Comparison of ENCODE assay signal across 13 mouse cellular contexts in genomic region chr3:109622361-109622760, GRCm38 (mm10).
DNase-seq lines count a peak whose midpoint lies in the region; ATAC-seq lines count a peak whose summit lies in the region.
"Had no signal": no experiment of that assay in that cellular context is flagged by ENCODE, and none has a peak within 500 bp of the region (broad histone marks: within the 10 kb centered on the region; RNA-seq: fewer than 3 reads in every experiment).

No protein-coding gene starts in this region.

- peak; percentile 74 for ATAC-seq in forebrain, embryonic 15.5 days (replicated peaks)
- peak; percentile 94 for ATAC-seq in kidney, embryonic 15.5 days (replicated peaks; ENCODE audit: low FRiP score)

- H3K36me3 ChIP-seq in forebrain, embryonic 15.5 days: no peaks in the 10 kb centered on the region
- H3K36me3 ChIP-seq in forebrain, embryonic 10.5 days (replicated peaks): no peaks in the 10 kb centered on the region
- no peaks in the 10 kb centered on the region for H3K36me3 ChIP-seq in kidney, embryonic 15.5 days
- H3K36me3 ChIP-seq: heart, embryonic 13.5 days; liver, embryonic 15.5 days; neural tube, embryonic 13.5 days had no signal

- no peak for DNase-seq in forebrain, embryonic 10.5 days (ENCODE audit: extremely low spot score, low spot score)
- DNase-seq in testis, postnatal 14 days (ENCODE audit: low spot score): peak; percentile 6
- no peak for DNase-seq in testis, postnatal 10 days (ENCODE audit: low spot score)
- no peak for DNase-seq in thymus, adult 18-20 months
- DNase-seq in c-Kit-positive CD71-positive TER-119-positive erythroid progenitor cells, embryonic 14.5 days (ENCODE audit: low spot score): no peak
- DNase-seq in cerebellum, postnatal 36 days: no peak
- DNase-seq: adrenal gland, postnatal 10 days; cerebellum, adult 2 months had no signal

- H3K9me3 ChIP-seq in forebrain, embryonic 15.5 days: no peaks in the 10 kb centered on the region
- no peaks in the 10 kb centered on the region for H3K9me3 ChIP-seq in forebrain, embryonic 10.5 days
- no peaks in the 10 kb centered on the region for H3K9me3 ChIP-seq in kidney, embryonic 15.5 days (replicated peaks)
- H3K9me3 ChIP-seq: heart, embryonic 13.5 days; liver, embryonic 15.5 days; neural tube, embryonic 13.5 days had no signal

- H3K9ac ChIP-seq in forebrain, embryonic 15.5 days (replicated peaks): no peak overlapping the region
- no peak overlapping the region for H3K9ac ChIP-seq in kidney, embryonic 15.5 days
- H3K9ac ChIP-seq: heart, embryonic 13.5 days; liver, embryonic 15.5 days; neural tube, embryonic 13.5 days had no signal

- WGBS in forebrain, embryonic 15.5 days: 45% methylated on average over 1 of the region's 1 CpGs
- 87% methylated on average over 1 of the region's 1 CpGs for WGBS in forebrain, embryonic 10.5 days
- WGBS in kidney, embryonic 15.5 days: 58% methylated on average over 1 of the region's 1 CpGs

- no peaks in the 10 kb centered on the region for H3K4me1 ChIP-seq in forebrain, embryonic 15.5 days
- H3K4me1 ChIP-seq in forebrain, embryonic 10.5 days: no peaks in the 10 kb centered on the region
- peaks cover 24% of the 10 kb centered on the region for H3K4me1 ChIP-seq in kidney, embryonic 15.5 days
- H3K4me1 ChIP-seq: liver, embryonic 15.5 days; neural tube, embryonic 13.5 days had no signal

- no peak overlapping the region for H3K4me2 ChIP-seq in forebrain, embryonic 15.5 days (replicated peaks)
- H3K4me2 ChIP-seq in kidney, embryonic 15.5 days: no peak overlapping the region
- H3K4me2 ChIP-seq: heart, embryonic 13.5 days; liver, embryonic 15.5 days; neural tube, embryonic 13.5 days had no signal

- no peaks in the 10 kb centered on the region for H3K27me3 ChIP-seq in forebrain, embryonic 15.5 days
- no peaks in the 10 kb centered on the region for H3K27me3 ChIP-seq in forebrain, embryonic 10.5 days (ENCODE audit: poor library complexity, severe bottlenecking)
- no peaks in the 10 kb centered on the region for H3K27me3 ChIP-seq in kidney, embryonic 15.5 days
- H3K27me3 ChIP-seq: heart, embryonic 13.5 days; liver, embryonic 15.5 days; neural tube, embryonic 13.5 days had no signal

- H3K27ac ChIP-seq in forebrain, embryonic 15.5 days (replicated peaks): no peak overlapping the region
- H3K27ac ChIP-seq in forebrain, embryonic 10.5 days: no peak overlapping the region
- peak overlapping the region; percentile 76 for H3K27ac ChIP-seq in kidney, embryonic 15.5 days
- H3K27ac ChIP-seq: heart, embryonic 13.5 days; liver, embryonic 15.5 days; neural tube, embryonic 13.5 days had no signal

- no peak overlapping the region for H3K4me3 ChIP-seq in forebrain, embryonic 15.5 days
- H3K4me3 ChIP-seq in forebrain, embryonic 10.5 days: no peak overlapping the region
- no peak overlapping the region for H3K4me3 ChIP-seq in kidney, embryonic 15.5 days (replicated peaks)
- H3K4me3 ChIP-seq: heart, embryonic 13.5 days; liver, embryonic 15.5 days; neural tube, embryonic 13.5 days had no signal
